Mouse (Mus musculus): ENCODE measurements around the gene Mylk2.
A peak's percentile ranks its signal among the peaks of the same experiment; 100 is the strongest.

The Mylk2 gene

DNA sequence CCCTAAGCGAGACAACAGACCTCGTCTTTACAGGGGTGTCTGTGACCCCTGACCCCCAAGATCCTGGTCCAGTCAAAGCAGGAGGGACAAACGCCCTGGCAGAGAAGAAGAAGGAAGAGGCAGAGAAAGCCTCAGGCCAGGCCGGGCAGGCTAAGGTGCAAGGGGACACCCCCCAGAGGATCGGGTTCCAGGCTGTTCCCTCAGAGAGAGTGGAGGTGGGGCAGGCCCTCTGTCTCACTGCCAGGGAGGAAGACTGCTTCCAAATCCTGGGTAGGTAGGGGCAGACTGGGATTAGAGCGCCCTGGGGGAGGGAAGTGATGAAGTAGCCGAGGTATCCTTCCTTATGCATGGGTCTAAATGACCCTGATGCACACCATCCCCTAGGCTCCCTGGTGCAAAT, 2.3 kb downstream of the Mylk2 start:
- no peak for DNase-seq (ENCODE audit: extremely low spot score, low spot score)

DNA sequence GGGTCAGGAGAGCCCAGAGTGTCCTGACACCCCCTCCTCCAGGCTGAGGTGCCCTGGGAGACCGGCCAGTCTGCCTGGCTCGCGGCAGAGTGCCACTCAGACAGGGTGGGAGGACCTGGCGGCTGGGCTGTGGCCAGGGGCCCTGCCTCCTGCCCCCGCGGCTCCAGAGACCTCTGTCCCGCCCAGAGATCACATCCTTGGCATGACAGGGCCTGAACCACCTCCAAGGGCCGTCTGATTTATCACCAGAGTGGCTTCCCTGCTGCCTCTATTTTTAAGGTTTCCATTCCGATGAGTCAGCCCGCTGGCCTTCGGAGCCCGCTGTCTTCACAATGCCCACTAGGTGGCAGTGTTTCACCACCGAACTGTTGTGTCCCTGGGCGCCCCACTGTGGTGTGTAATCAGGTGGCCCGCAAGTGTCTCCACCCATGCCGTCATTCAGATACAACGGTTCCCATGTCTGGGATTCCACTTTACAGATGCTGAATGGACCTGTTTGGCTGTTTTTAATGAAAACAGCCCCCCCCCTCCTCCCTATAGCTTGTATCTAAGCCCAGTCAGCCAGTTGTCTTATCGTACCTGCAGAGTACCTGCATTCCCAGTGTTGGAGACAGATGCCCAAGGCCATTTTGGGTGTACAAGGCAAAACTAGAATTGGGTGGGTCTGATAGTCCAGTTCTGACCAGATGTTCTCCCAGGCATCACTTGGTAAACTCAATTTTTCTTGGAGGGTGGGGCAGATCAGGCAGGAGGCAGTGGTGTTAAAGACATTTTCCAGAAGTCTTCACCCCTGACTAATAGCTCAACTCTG, 3.4 kb downstream of the Mylk2 start:
- DNase-seq (ENCODE audit: extremely low spot score, low spot score) = peak; percentile 92

DNA sequence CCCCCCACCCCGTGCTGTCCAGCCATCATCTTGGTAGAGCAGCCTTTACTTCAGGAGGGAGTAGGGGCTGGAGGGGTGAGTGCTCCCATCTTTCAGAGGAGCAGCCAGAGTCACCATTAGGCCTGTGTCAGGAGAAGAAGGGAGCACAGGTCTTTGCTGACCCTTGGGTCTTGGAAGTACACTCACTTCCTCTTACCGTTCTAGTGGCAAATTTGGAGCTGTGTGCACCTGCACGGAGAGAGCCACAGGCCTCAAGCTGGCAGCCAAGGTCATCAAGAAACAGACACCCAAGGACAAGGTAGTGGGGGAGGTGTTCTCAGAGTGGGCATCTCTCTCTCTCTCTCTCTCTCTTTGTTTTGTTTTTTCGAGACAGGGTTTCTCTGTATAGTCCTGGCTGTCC, 4.3 kb downstream of the Mylk2 start:
- DNase-seq (ENCODE audit: extremely low spot score, low spot score) = no peak

DNA sequence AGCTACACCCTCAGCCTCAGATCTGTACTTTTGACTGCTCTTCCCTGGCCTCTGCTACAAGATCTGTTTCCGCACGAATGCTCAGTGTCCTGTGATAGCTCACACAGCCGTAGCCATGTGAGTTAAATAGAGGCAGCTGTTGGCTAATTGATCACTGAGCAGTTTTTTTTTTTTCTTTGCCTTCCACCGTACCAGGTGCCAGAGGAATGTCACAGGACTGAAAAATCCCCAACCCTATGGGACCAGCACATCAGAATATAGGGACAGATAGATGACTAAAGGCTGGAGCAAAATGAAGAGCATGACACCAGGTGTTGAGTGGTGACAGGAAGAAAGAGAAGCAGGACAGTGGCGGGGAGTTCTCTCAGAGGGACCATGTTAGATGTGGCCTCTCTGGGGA, 5.0 kb downstream of the Mylk2 start:
- DNase-seq (ENCODE audit: extremely low spot score, low spot score) = no peak

DNA sequence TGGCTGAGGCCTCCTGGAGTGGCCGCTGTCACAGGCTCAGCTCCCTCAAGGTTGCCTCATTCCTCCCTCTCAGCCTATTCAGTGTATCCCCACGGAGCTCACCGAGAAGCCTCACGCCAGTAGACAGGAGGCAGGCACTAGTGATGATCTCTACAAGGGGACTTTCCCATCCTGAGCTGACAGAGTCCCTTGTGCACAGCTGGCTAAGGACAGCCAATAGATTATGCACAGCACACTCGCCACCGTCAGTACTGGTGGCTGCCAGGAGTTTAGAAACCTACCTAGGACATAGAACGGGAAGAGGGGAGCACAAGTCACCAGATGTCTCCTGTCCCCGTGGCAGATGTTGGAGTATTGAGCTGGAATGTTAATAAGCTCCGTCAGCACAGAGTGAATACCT, 6.5 kb downstream of the Mylk2 start:
- no peak for DNase-seq (ENCODE audit: extremely low spot score, low spot score)

DNA sequence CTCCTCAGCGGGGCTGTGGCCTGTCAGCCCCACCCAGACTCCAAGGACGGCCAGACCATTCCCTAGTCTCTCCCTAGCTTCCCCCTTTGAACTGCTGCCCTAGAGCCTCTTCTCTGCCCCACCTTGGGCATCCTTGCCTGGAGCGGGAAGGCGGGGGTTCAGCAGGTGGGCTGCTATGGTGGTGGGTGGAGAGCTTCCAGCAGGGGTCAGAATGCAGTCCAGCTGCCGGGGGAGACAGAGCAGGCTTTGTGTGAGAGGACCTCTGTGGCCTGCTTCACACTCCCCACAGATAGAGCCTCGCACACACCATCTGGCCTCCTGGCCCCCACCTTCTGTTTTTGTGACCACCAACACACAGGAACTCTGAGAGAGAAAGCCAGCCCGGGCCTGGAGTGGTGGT, 11.2 kb downstream of the Mylk2 start:
- DNase-seq (ENCODE audit: extremely low spot score, low spot score) = peak; percentile 45

DNA sequence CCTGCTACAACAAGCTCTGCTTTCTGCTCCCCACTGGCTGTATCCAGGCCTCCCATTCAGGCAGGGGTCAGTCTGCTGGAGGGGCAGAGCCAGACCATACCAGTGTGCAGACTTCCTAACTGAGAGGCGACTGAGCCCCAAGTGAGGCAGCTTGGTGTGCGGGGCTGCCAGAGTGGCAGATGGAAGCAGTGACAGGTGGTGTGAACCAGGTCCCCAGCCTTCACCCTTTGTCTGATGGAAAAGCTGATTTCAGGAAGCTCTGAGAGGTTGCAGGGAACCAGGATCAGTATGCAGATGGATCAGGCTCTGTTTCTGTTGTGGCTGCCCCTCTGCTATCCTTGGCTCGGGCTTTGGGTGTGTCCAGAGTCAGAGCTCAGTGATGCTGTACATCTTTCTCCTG, 12.5 kb downstream of the Mylk2 start:
- no peak for DNase-seq (ENCODE audit: extremely low spot score, low spot score)

DNA sequence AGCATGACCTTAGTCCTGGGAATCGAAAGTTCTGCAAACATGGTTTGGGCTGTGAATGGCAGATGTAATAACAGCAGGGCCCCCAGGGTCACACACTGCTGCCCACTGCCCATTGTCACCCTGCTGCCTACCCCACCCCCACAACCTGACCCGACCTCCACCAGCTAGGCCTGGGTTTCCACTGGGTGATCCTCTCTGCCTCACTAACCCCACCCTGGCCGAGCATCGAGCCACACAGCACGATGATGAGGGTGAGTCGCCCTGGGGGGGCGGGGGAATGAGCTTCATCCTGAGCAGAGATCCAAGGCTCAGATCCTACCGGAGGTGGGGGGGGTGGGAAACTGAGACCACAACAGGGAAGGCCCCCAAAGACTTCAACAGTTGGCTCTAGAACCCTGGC, 13.0 kb downstream of the Mylk2 start:
- DNase-seq (ENCODE audit: extremely low spot score, low spot score) = no peak

DNA sequence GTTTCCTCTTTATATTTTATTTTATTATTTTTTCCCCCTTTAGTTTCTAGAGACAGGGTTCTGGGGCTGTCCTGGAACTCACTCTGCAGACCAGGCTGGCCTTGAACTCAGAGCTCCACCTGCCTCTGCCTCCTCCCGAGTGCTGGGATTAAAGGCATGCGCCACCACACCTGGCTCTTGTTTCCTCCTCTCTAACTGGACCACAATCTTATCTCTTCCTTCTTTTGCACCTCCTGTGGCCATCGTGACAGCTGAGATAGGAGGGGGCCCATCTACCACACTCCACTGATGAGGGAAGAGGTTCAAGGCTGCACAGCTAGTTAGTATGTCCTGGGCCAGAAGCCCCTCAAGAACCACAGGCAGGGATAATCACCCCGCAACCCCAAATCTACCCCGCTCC, 13.4 kb downstream of the Mylk2 start:
- no peak for DNase-seq (ENCODE audit: extremely low spot score, low spot score)

DNA sequence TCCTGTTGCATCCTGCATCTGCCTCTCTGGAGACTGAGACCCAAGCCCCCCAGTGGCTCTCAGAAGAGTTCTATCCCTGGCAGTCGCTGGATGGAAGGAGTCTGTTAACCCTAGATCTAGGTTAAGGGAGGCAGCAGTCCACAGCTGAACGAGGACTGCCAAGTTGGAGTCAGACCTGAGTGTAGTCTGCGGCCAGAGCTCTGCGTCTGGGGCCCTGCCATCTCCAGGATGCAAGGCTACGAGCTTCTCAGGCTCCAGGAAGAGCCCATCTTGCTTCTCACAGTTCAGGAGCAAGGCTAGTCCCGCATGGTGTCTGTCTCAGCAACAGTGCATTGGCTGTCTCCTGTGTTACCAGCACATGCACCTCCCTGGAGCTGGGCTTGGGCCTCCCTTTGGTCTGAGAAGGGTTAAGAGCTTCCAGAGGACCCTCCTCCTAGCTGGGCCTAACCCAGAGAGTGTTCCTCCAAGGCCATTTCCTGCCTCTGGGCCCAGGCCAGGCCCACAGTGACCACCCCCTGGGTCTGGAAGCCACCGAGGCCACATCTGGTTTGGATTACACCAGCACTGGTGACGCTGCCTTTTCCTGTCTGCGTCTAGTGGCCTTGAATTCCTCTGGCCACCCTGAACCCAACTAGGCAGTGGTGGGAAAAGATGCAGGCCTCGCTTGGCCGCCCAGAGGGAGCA, 14.2 kb downstream of the Mylk2 start:
- peak; percentile 68 for DNase-seq (ENCODE audit: extremely low spot score, low spot score)

DNA sequence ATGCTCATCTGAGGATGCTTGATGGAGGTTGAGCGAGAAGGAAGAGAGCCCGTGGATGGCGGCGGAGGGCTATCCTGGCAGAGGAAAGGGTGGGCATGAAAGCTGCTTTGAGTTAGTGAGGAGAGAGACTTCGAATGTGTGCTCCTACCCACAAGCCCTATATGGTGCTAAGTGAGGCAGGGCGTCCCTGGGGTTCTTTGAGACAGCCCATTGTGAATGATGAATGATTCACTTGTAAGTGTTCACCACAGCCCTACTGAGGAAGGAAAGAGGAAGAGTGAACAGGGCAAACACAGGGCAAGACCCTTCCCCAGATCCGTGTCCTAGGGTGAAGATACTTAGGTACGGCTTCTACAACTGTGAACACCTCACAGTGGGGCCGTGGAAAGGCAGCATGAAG, 15.7 kb downstream of the Mylk2 start:
- DNase-seq (ENCODE audit: extremely low spot score, low spot score) = no peak

DNA sequence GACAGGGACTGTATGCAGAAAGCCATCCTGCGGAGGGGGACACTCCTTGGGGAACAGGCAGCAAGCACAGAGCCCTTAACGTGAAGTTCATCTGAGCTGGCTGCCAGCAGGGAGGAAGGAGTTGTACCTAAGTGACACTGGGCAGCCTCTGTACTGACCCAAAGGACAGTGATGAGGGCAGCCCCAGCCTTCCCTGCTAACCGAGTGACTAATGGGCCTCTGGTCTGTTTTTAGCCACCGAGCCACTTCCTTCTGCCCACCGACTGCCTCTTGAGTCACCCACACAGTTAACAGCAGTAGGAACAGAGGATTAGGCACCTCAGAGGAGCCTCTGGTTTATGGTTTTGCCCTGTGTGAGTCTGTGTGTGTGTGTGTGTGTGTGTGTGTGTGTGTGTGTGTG, 16.2 kb downstream of the Mylk2 start:
- DNase-seq (ENCODE audit: extremely low spot score, low spot score) = no peak

DNA sequence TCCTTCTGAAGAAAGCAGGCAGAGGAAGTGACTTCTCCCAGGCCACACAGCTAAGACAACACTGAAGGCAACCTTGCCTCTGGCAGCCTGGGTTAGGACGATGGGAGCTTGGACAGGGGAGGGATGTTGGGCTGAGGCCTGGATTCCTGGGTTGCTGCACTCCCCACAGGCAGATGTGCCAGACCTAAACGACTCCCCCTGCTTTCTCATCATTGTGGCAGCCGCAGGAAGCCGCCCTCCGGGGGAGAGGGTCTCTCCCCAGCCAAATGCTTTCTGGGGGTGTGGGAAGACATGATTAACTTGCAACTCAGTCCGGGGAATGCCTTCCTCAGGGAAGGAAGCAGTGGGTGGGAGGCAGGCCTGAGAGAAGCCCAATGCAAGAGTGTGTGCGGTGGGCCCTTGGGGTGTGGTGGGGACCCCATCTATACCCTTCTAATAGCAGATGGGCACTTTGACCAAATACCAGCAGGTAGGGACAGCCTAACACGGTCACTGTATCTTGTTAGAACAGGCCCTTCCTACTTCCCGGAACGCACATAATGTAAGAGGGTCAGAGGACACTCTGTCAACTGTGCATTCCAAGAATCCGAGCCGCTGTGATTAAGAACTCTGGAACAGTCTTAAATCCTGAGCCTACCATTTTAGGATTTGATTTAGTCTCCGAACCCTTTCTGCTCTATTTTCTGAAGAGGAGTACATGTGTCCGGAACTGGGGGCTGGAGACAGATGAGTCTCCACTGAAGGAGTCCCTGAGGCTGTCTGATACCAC, 17.3 kb downstream of the Mylk2 start:
- no peak for DNase-seq (ENCODE audit: extremely low spot score, low spot score)

DNA sequence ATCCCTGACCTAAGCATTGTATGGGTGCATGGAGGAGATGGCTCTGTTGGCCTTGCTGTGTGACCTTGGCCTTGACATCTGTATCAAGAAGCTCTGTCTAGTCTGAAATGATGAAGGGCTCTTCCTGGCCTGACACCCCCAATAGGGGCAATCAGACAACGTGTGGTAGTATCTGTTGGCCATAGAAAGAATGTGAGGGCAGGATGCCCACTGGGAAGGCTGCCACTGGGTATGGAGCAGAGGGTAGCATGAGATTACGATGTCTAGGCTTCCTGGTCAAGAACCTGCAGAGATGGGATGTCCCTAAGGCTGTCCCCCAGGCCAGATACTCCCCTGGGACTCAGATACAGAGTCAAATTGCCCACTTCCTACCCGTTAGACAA, 17.8 kb downstream of the Mylk2 start:
- DNase-seq (ENCODE audit: extremely low spot score, low spot score) = no peak

DNA sequence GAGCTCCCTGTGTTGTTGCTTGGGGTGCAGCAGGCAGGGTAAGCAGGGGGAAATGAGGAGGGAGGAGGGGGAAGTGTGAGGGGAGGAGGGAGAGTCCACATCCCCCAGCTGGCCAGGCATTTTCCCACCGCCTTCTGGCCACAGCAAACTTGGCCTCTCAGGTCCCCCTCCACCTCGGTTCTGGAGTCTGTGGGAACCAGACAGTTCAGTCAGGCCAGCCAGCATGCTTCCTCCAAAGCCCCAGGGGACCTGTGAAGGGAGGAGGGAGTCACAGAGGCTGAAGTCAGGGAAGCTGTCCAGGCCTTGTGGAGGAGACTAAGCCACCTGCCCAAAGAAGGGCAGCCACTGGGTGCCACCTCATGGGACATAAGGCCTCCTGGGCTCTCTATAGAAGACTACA, 19.1 kb downstream of the Mylk2 start:
- no peak for DNase-seq (ENCODE audit: extremely low spot score, low spot score)

DNA sequence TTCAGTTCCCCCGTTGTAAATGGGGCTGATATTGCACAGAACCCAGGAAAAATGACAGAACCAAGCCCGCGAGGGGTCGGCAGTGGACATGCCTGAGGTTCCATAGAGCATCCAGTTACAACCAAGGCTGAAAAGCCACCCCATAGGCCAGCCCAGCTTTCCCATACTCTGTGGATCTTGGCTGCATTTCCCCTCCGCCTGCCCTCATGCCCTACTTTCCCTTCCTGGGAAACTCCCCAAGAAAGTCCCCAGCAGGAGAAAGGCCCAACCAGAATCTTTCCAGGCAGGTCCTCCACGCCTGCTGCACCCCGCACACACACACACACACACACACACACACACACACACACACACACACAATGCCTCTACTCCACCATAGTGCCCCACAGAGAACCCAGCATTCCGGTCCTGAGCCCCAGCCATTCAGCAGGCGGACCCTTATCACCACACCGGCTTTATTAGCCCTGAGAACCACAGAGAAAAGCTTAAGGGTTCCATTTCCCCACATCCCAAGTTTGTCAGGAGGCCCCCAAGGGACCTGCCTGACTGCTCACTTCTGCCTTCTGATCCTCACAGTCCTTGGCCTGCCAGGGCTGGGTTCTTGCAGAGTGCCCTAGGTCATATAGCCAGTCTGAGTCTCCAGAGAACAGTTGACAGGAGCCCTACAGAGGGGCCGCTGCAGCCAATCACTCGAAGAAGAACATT, 20.5 kb downstream of the Mylk2 start:
- no peak for DNase-seq (ENCODE audit: extremely low spot score, low spot score)

DNA sequence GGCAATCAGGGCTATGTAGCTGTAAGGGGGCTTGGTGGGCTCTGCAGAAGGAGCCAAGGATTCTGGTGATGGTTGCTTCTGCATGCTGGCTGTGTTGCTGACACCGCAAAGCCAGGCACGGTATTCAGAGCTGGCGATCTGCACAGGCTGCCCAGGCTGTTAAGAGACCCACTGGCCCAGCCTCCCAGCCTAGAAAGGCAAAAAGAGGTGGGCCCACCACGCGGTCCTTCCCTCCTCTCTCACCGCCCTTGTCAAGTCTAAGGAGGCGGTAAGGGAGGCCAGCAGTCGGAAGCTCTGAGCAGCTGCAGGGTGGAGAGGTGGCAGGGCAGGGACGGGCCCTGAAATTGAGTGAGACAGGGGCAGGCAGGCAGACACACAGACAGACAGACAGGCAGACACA, 21.9 kb downstream of the Mylk2 start, which contains the start of gene Foxs1:
TSS of gene Foxs1 (minus strand) at position 161 of the 400 bp plus-strand sequence.
- DNase-seq (ENCODE audit: extremely low spot score, low spot score) = no peak

DNA sequence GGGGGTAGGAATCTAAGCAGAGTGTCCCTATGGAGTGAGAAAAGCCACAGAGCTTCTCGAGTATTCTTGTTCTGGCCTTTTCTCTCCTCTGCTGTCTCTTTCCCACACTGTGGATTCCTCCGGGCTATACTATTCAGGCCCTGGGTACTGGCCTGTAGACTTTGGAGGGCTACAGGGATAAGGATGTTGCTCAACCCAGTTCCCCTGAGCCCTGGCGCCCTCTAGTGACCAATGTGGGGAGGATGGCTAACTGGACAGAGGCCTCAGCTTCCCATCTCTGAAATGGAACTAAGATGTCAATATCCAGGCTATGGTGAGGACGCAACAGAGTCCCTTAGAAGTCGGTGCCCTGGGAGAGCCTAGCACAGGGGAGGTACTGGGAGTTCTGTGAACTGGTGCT, 22.5 kb downstream of the Mylk2 start:
- peak; percentile 61 for DNase-seq (ENCODE audit: extremely low spot score, low spot score)

DNA sequence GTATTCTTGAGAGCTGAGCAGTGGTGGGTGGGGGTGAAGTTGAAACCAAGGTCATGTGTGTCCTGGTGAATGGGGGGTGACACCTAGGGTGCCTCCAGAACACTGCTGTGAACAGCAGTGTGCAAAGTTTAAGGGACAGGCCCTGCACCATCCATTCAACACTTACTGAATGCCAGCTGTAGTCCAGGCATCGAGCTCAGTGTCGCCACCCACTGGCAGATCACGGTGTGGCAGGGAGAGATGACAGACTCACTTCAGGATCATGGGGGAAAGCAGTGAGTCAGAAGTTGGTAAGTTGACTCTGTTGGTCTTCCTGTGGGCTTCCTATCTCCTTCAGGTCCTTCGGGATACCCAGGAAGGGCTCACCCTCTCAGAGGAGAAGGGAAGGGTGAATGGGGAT, 28.7 kb downstream of the Mylk2 start:
- DNase-seq (ENCODE audit: extremely low spot score, low spot score) = peak; percentile 78

DNA sequence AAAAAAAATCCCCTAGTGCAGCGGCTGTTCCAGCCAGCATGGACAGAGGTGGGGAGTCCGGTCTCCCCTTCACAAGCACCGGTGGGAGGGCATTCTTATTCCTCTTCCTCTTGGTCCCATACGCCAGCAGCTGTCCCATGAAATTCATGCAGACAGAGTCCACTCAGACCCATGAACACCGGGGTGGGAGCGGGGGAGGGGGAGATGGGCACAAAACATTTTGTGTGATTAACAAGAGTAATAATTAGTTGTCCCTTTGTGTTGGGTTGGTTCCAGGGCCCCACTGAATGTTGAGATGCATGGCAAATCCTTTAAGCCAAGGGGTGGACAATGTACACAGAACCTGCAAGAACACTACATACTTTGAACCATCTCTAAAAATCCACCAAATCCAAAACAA, 30.0 kb downstream of the Mylk2 start:
- no peak for DNase-seq (ENCODE audit: extremely low spot score, low spot score)

DNA sequence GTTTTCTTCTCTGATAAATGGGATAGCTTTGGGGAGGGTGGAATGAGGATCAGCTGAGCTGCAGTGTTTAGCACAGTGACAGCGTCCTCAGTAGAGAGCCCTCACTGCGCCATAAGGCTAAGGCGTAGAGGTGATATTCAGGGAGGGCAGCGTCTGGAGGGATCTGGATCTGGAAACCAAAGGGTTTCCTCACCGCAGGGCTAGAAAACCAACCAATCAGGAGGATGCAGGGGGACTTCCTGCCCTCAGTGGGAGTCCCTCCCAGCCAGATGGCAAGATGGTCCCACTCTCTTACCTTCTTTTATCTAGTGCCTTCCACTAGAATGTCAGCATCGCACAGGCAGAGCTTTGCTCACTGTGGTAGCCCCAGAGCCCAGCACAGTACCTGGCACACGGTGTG, 30.6 kb downstream of the Mylk2 start:
- no peak for DNase-seq (ENCODE audit: extremely low spot score, low spot score)

Data from neural tube, embryonic 10.5 days (tissue).